ENCODE assay signal across 10 mouse cellular contexts in the genomic region with DNA sequence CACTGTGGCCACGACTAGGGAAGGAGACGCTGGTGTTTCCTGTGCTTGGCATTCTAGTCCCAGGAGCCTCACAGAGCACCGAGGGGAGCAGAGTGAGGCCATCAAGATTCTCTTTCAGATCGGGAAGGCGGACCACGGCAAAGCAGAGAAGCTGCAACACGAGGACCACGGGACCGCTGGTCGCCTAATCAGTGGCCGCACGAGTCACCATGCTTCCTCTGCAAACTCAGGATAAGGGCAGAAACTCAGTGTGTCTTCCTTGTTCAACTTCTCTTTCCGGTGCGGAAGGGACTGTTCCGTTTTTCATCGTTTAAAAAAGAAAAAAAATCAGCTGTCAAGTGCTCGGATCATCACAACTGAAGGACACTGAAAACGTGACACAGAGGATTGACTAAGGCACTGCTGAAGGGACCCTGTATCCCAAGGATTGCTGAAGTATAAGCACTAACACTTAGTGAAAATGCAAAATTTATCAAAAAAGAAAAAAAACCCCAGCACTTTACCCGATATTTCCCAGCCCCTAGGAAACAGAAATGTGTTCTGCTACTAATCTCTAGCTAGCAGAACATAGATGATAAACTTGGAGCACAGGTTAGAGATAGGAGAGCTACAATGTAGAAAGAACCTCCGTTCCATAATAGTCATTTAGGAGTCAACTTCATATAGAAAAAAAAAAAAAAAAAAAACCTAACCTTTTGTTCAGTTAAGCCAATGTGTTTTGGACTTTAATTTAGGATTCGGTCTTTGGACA.
DNase-seq lines count a peak whose midpoint lies in the region; ATAC-seq and TF ChIP-seq lines count a peak whose summit lies in the region.
"Had no signal": no experiment of that assay in that cellular context is flagged by ENCODE, and none has a peak within 500 bp of the region (broad histone marks: within the 10 kb centered on the region; RNA-seq: fewer than 3 reads in every experiment).

No protein-coding gene starts in this region.

- H3K27me3 ChIP-seq in small intestine, adult 2 months (ENCODE audit: control insufficient read depth, insufficient read depth, low read length): no peaks in the 10 kb centered on the region
- H3K27me3 ChIP-seq in hindbrain, embryonic 10.5 days (ENCODE audit: insufficient read depth, poor library complexity, severe bottlenecking): no peaks in the 10 kb centered on the region

- TF ChIP-seq CTCF in small intestine, adult 2 months (IDR thresholded peaks at IDR 0.05; ENCODE audit: extremely low read depth, insufficient read length, insufficient replicate concordance, low read depth, low read length): no peak

- no peaks in the 10 kb centered on the region for H3K36me3 ChIP-seq in small intestine, adult 2 months (ENCODE audit: control insufficient read depth, insufficient read depth, low read length)
- peaks cover 3% of the 10 kb centered on the region; the same call in 1 of the 2 replicates for H3K36me3 ChIP-seq in hindbrain, embryonic 10.5 days

- peak; percentile 19 for DNase-seq in CD4-positive, CD25-positive, alpha-beta regulatory T cell, adult 2 months (ENCODE audit: low read depth, low spot score)
- DNase-seq in induced T-regulatory cell, adult 2 months (ENCODE audit: low read depth): peak; percentile 8
- DNase-seq in layer of hippocampus, adult 11-12 months (ENCODE audit: low spot score): no peak
- DNase-seq in kidney, adult 18-20 months: no peak
- no peak for DNase-seq in hindbrain, embryonic 10.5 days (ENCODE audit: low spot score)
- DNase-seq: gastrocnemius, postnatal 14 days; right cerebral cortex, postnatal 25 days had no signal

- TF ChIP-seq POLR2A in small intestine, adult 2 months (IDR thresholded peaks at IDR 0.05; ENCODE audit: low read depth, low read length): no peak

- WGBS in small intestine, adult 2 months: 82% methylated on average over 21 of the region's 21 CpGs
- WGBS in hindbrain, embryonic 10.5 days: 88% methylated on average over 21 of the region's 21 CpGs

- no peak for ATAC-seq in CD4-positive, CD25-positive, alpha-beta regulatory T cell, adult 4 months
- ATAC-seq in erythroblast, adult 5-6 weeks (replicated peaks; ENCODE audit: low FRiP score, poor library complexity, severe bottlenecking): peak; percentile 93

- H3K4me3 ChIP-seq in small intestine, adult 2 months (ENCODE audit: low read depth, low read length): 0 out of 2 replicates have a peak overlapping the region, but pooled peaks have one; percentile 16
- no peak overlapping the region for H3K4me3 ChIP-seq in hindbrain, embryonic 10.5 days

- H3K4me1 ChIP-seq in small intestine, adult 2 months (ENCODE audit: control insufficient read depth, insufficient read depth, insufficient read length, low read length): no peaks in the 10 kb centered on the region
- no peaks in the 10 kb centered on the region; the same call in 1 of the 2 replicates for H3K4me1 ChIP-seq in hindbrain, embryonic 10.5 days (replicated peaks)

- H3K9me3 ChIP-seq in hindbrain, embryonic 10.5 days: no peaks in the 10 kb centered on the region

- H3K27ac ChIP-seq in small intestine, adult 2 months (ENCODE audit: insufficient read depth, low read depth, low read length): no peak overlapping the region
- no peak overlapping the region for H3K27ac ChIP-seq in hindbrain, embryonic 10.5 days

Comparison
In these comparisons a context has a peak if more than half of its experiments do, and no peak if none do; other contexts are left out.
1. DNase-seq: peak in CD4-positive, CD25-positive, alpha-beta regulatory T cell, adult 2 months (single experiment) and induced T-regulatory cell, adult 2 months (single experiment); none in layer of hippocampus, adult 11-12 months (single experiment), kidney, adult 18-20 months (single experiment) and hindbrain, embryonic 10.5 days (single experiment).